Mouse (Mus musculus) kidney, adult 2 months (tissue): ENCODE results near the gene Rps27. TPM values are rescaled to one million over a fixed set of nuclear protein-coding genes. Genes with fewer than 3 reads are reported as not detected.

Experiments used
- DNase-seq: peaks from one replicate; pipeline ENCODE4 v3.0.0; 2021
- H3K27ac ChIP-seq: fragments of 200-500 bp; 2 replicates; pipeline ENCODE4 v1.5.1; 2012; ENCODE audit warnings: low read depth, low read length, control low read depth, inconsistent platforms; ENCODE audit not compliant: insufficient read depth
- H3K27me3 ChIP-seq: fragments of 200-500 bp; replicated peaks from 2 replicates; pipeline ENCODE4 v1.6.1; 2012; ENCODE audit warnings: mild to moderate bottlenecking, moderate library complexity, low read length, inconsistent platforms; ENCODE audit not compliant: control insufficient read depth, insufficient read depth
- H3K36me3 ChIP-seq: fragments of 200-500 bp; 2 replicates; pipeline ENCODE4 v1.6.1; 2012; ENCODE audit warnings: mild to moderate bottlenecking, moderate library complexity, low read length, inconsistent platforms; ENCODE audit not compliant: control insufficient read depth, insufficient read depth
- H3K4me1 ChIP-seq: fragments of 200-500 bp; 2 replicates; pipeline ENCODE4 v1.6.1; 2011; ENCODE audit warnings: low read length; ENCODE audit not compliant: control insufficient read depth, insufficient read depth
- H3K4me3 ChIP-seq: fragments of 200-500 bp; 2 replicates; pipeline ENCODE4 v1.5.1; 2011; ENCODE audit warnings: mild to moderate bottlenecking, low read depth, low read length, control low read depth; ENCODE audit not compliant: insufficient read depth
- CTCF ChIP-seq: fragments of 200-500 bp; conservative IDR thresholded peaks from 2 replicates; pipeline ENCODE4 v1.5.1; 2011; ENCODE audit warnings: low read depth, mild to moderate bottlenecking, control low read depth, low read length, moderate library complexity, mixed read lengths; ENCODE audit not compliant: insufficient read depth, insufficient read length
- POLR2A ChIP-seq: fragments of 200-500 bp; IDR thresholded peaks from one replicate; pipeline ENCODE4 v1.6.1; 2011; ENCODE audit warnings: low read depth, low read length, control low read depth
- WGBS: fragments of 180-500 bp; shearing (Covaris S2); methylation state at CpG from one replicate; pipeline ENCODE4 v1.1.7; 2018; 5-methylcytosine and 5-hydroxymethylcytosine counted together
- polyA plus RNA-seq: library from polyadenylated mRNA; depleted of rRNA; stranded (reverse); fragments of >200 nt; gene quantifications from 2 replicates; pipeline ENCODE4 v1.2.3, GENCODE M21; 2012

The Rps27 gene
- polyA plus RNA-seq, 1 experiment, result 1,038 TPM

GRCm38 (mm10) chr3:90231075-90231474 lies 17.6 kb upstream of the Rps27 start:
- H3K27me3 ChIP-seq, result no peaks in the 10 kb centered on the region
- no peak overlapping the region; the same call in 1 of the 2 replicates for H3K27ac ChIP-seq
- no peak for TF ChIP-seq CTCF
- no peak for TF ChIP-seq POLR2A
- H3K4me3 ChIP-seq, result peak overlapping the region; percentile 67
- H3K4me1 ChIP-seq, result peaks cover 2% of the 10 kb centered on the region; the same call in 1 of the 2 replicates
- H3K36me3 ChIP-seq, result peaks cover 2% of the 10 kb centered on the region; the same call in 1 of the 2 replicates
- 12% methylated on average over 8 of the region's 8 CpGs for WGBS
- no peak for DNase-seq

- H3K27me3 ChIP-seq, result no peaks in the 10 kb centered on the region
Measured at GRCm38 (mm10) chr3:90224331-90224730, 10.9 kb upstream of the Rps27 start.

GRCm38 (mm10) chr3:90222941-90223340 lies 9.5 kb upstream of the Rps27 start:
- TF ChIP-seq POLR2A, result no peak
- 53% methylated on average over 3 of the region's 3 CpGs for WGBS
- no peaks in the 10 kb centered on the region for H3K27me3 ChIP-seq
- H3K36me3 ChIP-seq, result no peaks in the 10 kb centered on the region
- no peak overlapping the region for H3K27ac ChIP-seq
- H3K4me3 ChIP-seq, result no peak overlapping the region
- 0 out of 2 replicates have a peak, but pooled peaks cover 5% of the 10 kb centered on the region for H3K4me1 ChIP-seq
- no peak for DNase-seq

More at GRCm38 (mm10) chr3:90224331-90224730, 10.9 kb upstream of the Rps27 start:
- 0 out of 2 replicates have a peak, but pooled peaks cover 5% of the 10 kb centered on the region for H3K4me1 ChIP-seq
- no peak for DNase-seq
- H3K4me3 ChIP-seq, result no peak overlapping the region
- WGBS, result 88% methylated on average over 10 of the region's 10 CpGs
- H3K27ac ChIP-seq, result no peak overlapping the region
- no peak for TF ChIP-seq POLR2A
- no peak for TF ChIP-seq CTCF
- H3K36me3 ChIP-seq, result no peaks in the 10 kb centered on the region

- 66% methylated on average over 4 of the region's 4 CpGs for WGBS
- no peaks in the 10 kb centered on the region for H3K36me3 ChIP-seq
- DNase-seq, result no peak
- TF ChIP-seq POLR2A (no peak), CTCF (no peak)
- H3K4me3 ChIP-seq, result no peak overlapping the region
- no peaks in the 10 kb centered on the region for H3K27me3 ChIP-seq
- H3K4me1 ChIP-seq, result 0 out of 2 replicates have a peak, but pooled peaks cover 5% of the 10 kb centered on the region
- H3K27ac ChIP-seq, result no peak overlapping the region
Measured at GRCm38 (mm10) chr3:90222455-90222854, 9.0 kb upstream of the Rps27 start.

- H3K4me1 ChIP-seq, result 0 out of 2 replicates have a peak, but pooled peaks cover 5% of the 10 kb centered on the region
- no peaks in the 10 kb centered on the region for H3K27me3 ChIP-seq
- 27% methylated on average over 5 of the region's 5 CpGs for WGBS
- H3K4me3 ChIP-seq, result peak overlapping the region; percentile 96
- TF ChIP-seq CTCF (no peak), POLR2A (no peak)
- no peaks in the 10 kb centered on the region for H3K36me3 ChIP-seq
- H3K27ac ChIP-seq, result no peak overlapping the region
- no peak for DNase-seq
Measured at GRCm38 (mm10) chr3:90221123-90221522, 7.7 kb upstream of the Rps27 start.

- Histone ChIP-seq H3K4me3 (peak overlapping the region; percentile 96), H3K27me3 (no peaks in the 10 kb centered on the region), H3K27ac (peak overlapping the region; percentile 89), H3K36me3 (no peaks in the 10 kb centered on the region), H3K4me1 (0 out of 2 replicates have a peak, but pooled peaks cover 5% of the 10 kb centered on the region)
- peak; percentile 90 for DNase-seq
- TF ChIP-seq POLR2A, result peak; percentile 40
- no peak for TF ChIP-seq CTCF
- under 1% methylated on average over 20 of the region's 20 CpGs for WGBS
Measured at GRCm38 (mm10) chr3:90220531-90220951, 7.1 kb upstream of the Rps27 start.

- H3K27me3 ChIP-seq, result no peaks in the 10 kb centered on the region
- WGBS, result 8% methylated on average over 6 of the region's 6 CpGs
- no peaks in the 10 kb centered on the region for H3K36me3 ChIP-seq
- TF ChIP-seq CTCF (0 out of 2 replicates have a peak, but pooled peaks have one; percentile 18), POLR2A (no peak)
- peak overlapping the region; percentile 89 for H3K27ac ChIP-seq
- peak overlapping the region; percentile 96; the same call in 1 of the 2 replicates for H3K4me3 ChIP-seq
- DNase-seq, result peak; percentile 68
- 0 out of 2 replicates have a peak, but pooled peaks cover 5% of the 10 kb centered on the region for H3K4me1 ChIP-seq
Measured at GRCm38 (mm10) chr3:90220088-90220487, 6.6 kb upstream of the Rps27 start.
